Mouse (Mus musculus) stomach, embryonic 14.5 days (tissue): ENCODE data around the gene Prph. TPM values are rescaled to one million over a fixed set of nuclear protein-coding genes. Genes with fewer than 3 reads are reported as not detected.
"Not testable (repeated sequence)": the region's sequence is repeated elsewhere in the genome, so short reads cannot be mapped to it uniquely, and the experiment has no call there.

Experiments used
- ATAC-seq: fragments of 200-750 bp; cut with Nextera tagmentation; 2 replicates; pipeline ENCODE4 v1.8.0; 2017; ENCODE audit warnings: low read depth, moderate TSS enrichment; ENCODE audit not compliant: insufficient number of reproducible peaks, insufficient read depth, low FRiP score
- H3K27ac ChIP-seq: fragments of 300-500 bp; sonication (generic); 2 replicates; pipeline ENCODE4 v1.5.1; 2014; ENCODE audit warnings: mild to moderate bottlenecking, low read length, moderate library complexity, mixed read lengths
- H3K27me3 ChIP-seq: fragments of 300-500 bp; sonication (generic); 2 replicates; pipeline ENCODE4 v1.6.1; 2014; ENCODE audit warnings: low read length, control low read depth, mixed read lengths; ENCODE audit not compliant: control insufficient read depth, insufficient read depth
- H3K36me3 ChIP-seq: fragments of 300-500 bp; sonication (generic); 2 replicates; pipeline ENCODE4 v1.6.1; 2014; ENCODE audit warnings: mild to moderate bottlenecking, control low read depth, low read length, moderate library complexity, mixed read lengths; ENCODE audit not compliant: control insufficient read depth, insufficient read depth
- H3K4me1 ChIP-seq: fragments of 300-500 bp; sonication (generic); 2 replicates; pipeline ENCODE4 v1.6.1; 2014; ENCODE audit warnings: low read length, control low read depth, mixed read lengths; ENCODE audit not compliant: control insufficient read depth, insufficient read depth
- H3K4me2 ChIP-seq: fragments of 300-500 bp; sonication (generic); replicated peaks from 2 replicates; pipeline ENCODE4 v1.6.1; 2014; ENCODE audit warnings: low read depth, low read length, control low read depth
- H3K4me3 ChIP-seq: fragments of 300-500 bp; sonication (generic); 2 replicates; pipeline ENCODE4 v1.5.1; 2014; ENCODE audit warnings: low read depth, low read length, control low read depth
- H3K9ac ChIP-seq: fragments of 300-500 bp; sonication (generic); replicated peaks from 2 replicates; pipeline ENCODE4 v1.6.1; 2014; ENCODE audit warnings: low read depth, mild to moderate bottlenecking, control low read depth, low read length, moderate library complexity, mixed read lengths
- H3K9me3 ChIP-seq: fragments of 300-500 bp; sonication (generic); 2 replicates; pipeline ENCODE4 v1.6.1; 2016; ENCODE audit warnings: low read depth, low read length, control low read depth; ENCODE audit not compliant: control insufficient read depth
- WGBS: fragments of 180-500 bp; shearing (Covaris S2); extraction: QIAGEN DNeasy Blood & Tissue Kit; methylation state at CpG from one replicate; pipeline ENCODE4 v1.1.7; 2014; 5-methylcytosine and 5-hydroxymethylcytosine counted together
- polyA plus RNA-seq: library from polyadenylated mRNA; unstranded; fragments of >200 nt; fragmentation: Nextera tagmentation; extraction: Ambion mirVana; gene quantifications from 2 replicates; pipeline ENCODE4 v1.2.1, GENCODE M21; 2014

Prph gene
- polyA plus RNA-seq, 1 experiment from 2014 or later: 31.1 TPM

GRCm38 (mm10) chr15:99038797-99039196, 16.2 kb upstream of the Prph start:
- no peaks in the 10 kb centered on the region for H3K4me1 ChIP-seq
- no peak overlapping the region for H3K4me2 ChIP-seq
- no peak overlapping the region for H3K9ac ChIP-seq
- H3K4me3 ChIP-seq: no peak overlapping the region
- no peaks in the 10 kb centered on the region for H3K9me3 ChIP-seq
- no peaks in the 10 kb centered on the region for H3K27me3 ChIP-seq
- no peak for ATAC-seq
- peaks cover 19% of the 10 kb centered on the region for H3K36me3 ChIP-seq
- 91% methylated on average over 5 of the region's 5 CpGs for WGBS
- no peak overlapping the region for H3K27ac ChIP-seq

- no peak for ATAC-seq
- no peaks in the 10 kb centered on the region for H3K9me3 ChIP-seq
- no peak overlapping the region for H3K27ac ChIP-seq
- peaks cover 19% of the 10 kb centered on the region for H3K36me3 ChIP-seq
- H3K9ac ChIP-seq: no peak overlapping the region
- no peak overlapping the region for H3K4me2 ChIP-seq
- H3K4me3 ChIP-seq: no peak overlapping the region
- WGBS: 76% methylated on average over 4 of the region's 4 CpGs
- H3K27me3 ChIP-seq: no peaks in the 10 kb centered on the region
- no peaks in the 10 kb centered on the region for H3K4me1 ChIP-seq
Observed at GRCm38 (mm10) chr15:99039306-99039705, 15.7 kb upstream of the Prph start.

- H3K36me3 ChIP-seq: peaks cover 14% of the 10 kb centered on the region
- H3K4me2 ChIP-seq: no peak overlapping the region
- no peak for ATAC-seq
- H3K9ac ChIP-seq: no peak overlapping the region
- H3K4me3 ChIP-seq: no peak overlapping the region
- H3K4me1 ChIP-seq: no peaks in the 10 kb centered on the region
- no peaks in the 10 kb centered on the region for H3K27me3 ChIP-seq
- WGBS: 60% methylated on average over 26 of the region's 26 CpGs
- H3K27ac ChIP-seq: no peak overlapping the region
- H3K9me3 ChIP-seq: no peaks in the 10 kb centered on the region
Observed at GRCm38 (mm10) chr15:99039996-99040919, 14.7 kb upstream of the Prph start.

- Histone ChIP-seq H3K9ac (no peak overlapping the region), H3K4me3 (no peak overlapping the region), H3K27me3 (no peaks in the 10 kb centered on the region), H3K27ac (no peak overlapping the region), H3K4me2 (no peak overlapping the region), H3K9me3 (no peaks in the 10 kb centered on the region), H3K4me1 (no peaks in the 10 kb centered on the region), H3K36me3 (peaks cover 6% of the 10 kb centered on the region)
- WGBS: 53% methylated on average over 21 of the region's 21 CpGs
- no peak for ATAC-seq
Observed at GRCm38 (mm10) chr15:99040920-99041856, 13.8 kb upstream of the Prph start.

GRCm38 (mm10) chr15:99042334-99042733, 12.6 kb upstream of the Prph start:
- Histone ChIP-seq H3K9ac (no peak overlapping the region), H3K27ac (no peak overlapping the region), H3K9me3 (no peaks in the 10 kb centered on the region), H3K36me3 (no peaks in the 10 kb centered on the region), H3K27me3 (no peaks in the 10 kb centered on the region), H3K4me2 (no peak overlapping the region), H3K4me3 (no peak overlapping the region), H3K4me1 (no peaks in the 10 kb centered on the region)
- ATAC-seq: no peak
- 78% methylated on average over 5 of the region's 5 CpGs for WGBS

- no peaks in the 10 kb centered on the region for H3K9me3 ChIP-seq
- 0 out of 2 replicates have a peak, but pooled peaks have one; percentile 23 for ATAC-seq
- WGBS: 23% methylated on average over 3 of the region's 3 CpGs
- no peaks in the 10 kb centered on the region for H3K36me3 ChIP-seq
- H3K27ac ChIP-seq: no peak overlapping the region
- H3K27me3 ChIP-seq: no peaks in the 10 kb centered on the region
- no peaks in the 10 kb centered on the region for H3K4me1 ChIP-seq
- no peak overlapping the region for H3K9ac ChIP-seq
- no peak overlapping the region for H3K4me2 ChIP-seq
- no peak overlapping the region for H3K4me3 ChIP-seq
Observed at GRCm38 (mm10) chr15:99044854-99045253, 10.1 kb upstream of the Prph start.

- WGBS: 87% methylated on average over 6 of the region's 6 CpGs
- H3K27me3 ChIP-seq, H3K4me3 ChIP-seq, H3K27ac ChIP-seq, H3K9ac ChIP-seq, ATAC-seq, H3K36me3 ChIP-seq, H3K4me1 ChIP-seq, H3K9me3 ChIP-seq, H3K4me2 ChIP-seq: not testable (repeated sequence)
Observed at GRCm38 (mm10) chr15:99045734-99046133, 9.2 kb upstream of the Prph start.

GRCm38 (mm10) chr15:99049473-99050253, 5.3 kb upstream of the Prph start:
- 33% methylated on average over 13 of the region's 13 CpGs for WGBS

More at GRCm38 (mm10) chr15:99049473-99050253, 5.3 kb upstream of the Prph start:
- H3K4me1 ChIP-seq: no peaks in the 10 kb centered on the region
- H3K4me2 ChIP-seq: no peak overlapping the region
- no peak overlapping the region for H3K27ac ChIP-seq
- no peak overlapping the region for H3K9ac ChIP-seq
- no peak overlapping the region for H3K4me3 ChIP-seq
- no peaks in the 10 kb centered on the region for H3K9me3 ChIP-seq
- H3K27me3 ChIP-seq: peaks cover 8% of the 10 kb centered on the region
- no peak for ATAC-seq
- H3K36me3 ChIP-seq: no peaks in the 10 kb centered on the region
